Mouse (Mus musculus): Measurements from ENCODE around the gene Clp1.

- no peak for TF ChIP-seq POLR2A (IDR thresholded peaks at IDR 0.05; ENCODE audit: borderline replicate concordance, extremely low read depth, insufficient read depth, insufficient read length, poor library complexity, severe bottlenecking)
- no peak for TF ChIP-seq CTCF (IDR thresholded peaks at IDR 0.05; ENCODE audit: borderline replicate concordance, extremely low read depth, insufficient read depth, insufficient read length)
Observed at GRCm38 (mm10) chr2:84695007-84695695, 32.0 kb downstream of the Clp1 start.

All from brain, embryonic 14.5 days (tissue).